Mouse (Mus musculus): ENCODE results near the gene Gm49373. TPM values are rescaled to one million over a fixed set of nuclear protein-coding genes. Genes with fewer than 3 reads are reported as not detected.
A peak's percentile ranks its signal among the peaks of the same experiment; 100 is the strongest.

Gene Gm49373
- polyA plus RNA-seq, 1 experiment from 2014 or later: 0.26 TPM

DNA sequence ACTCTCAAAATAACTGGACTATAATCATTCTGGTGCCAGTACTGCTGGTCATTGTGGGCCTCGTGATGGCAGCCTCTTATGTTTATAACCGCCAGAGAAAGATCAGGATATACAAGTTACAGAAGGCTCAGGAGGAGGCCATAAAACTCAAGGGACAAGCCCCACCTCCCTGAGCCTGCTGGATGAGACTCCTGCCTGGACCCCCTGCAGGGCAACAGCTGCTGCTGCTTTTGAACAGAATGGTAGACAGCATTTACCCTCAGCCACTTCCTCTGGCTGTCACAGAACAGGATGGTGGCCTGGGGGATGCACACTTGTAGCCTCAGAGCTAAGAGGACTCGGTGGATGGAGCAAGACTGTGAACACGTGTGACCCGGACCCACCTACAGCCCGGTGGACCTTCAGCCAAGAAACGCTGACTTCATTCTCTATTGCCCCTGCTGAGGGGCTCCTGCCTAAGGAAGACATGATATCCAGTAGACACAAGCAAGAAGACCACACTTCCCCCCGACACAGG, 45.1 kb downstream of the Gm49373 start:
- no peak overlapping the region for H3K4me3 ChIP-seq
- no peak overlapping the region for H3K4me2 ChIP-seq
- peaks cover 25% of the 10 kb centered on the region for H3K27me3 ChIP-seq
- WGBS: 63% methylated on average over 8 of the region's 8 CpGs
- ATAC-seq (replicated peaks; ENCODE audit: insufficient number of reproducible peaks, insufficient read depth, low FRiP score, low read depth): no peak
- H3K27ac ChIP-seq: no peak overlapping the region
- no peaks in the 10 kb centered on the region for H3K36me3 ChIP-seq
- H3K4me1 ChIP-seq (replicated peaks): peaks cover 40% of the 10 kb centered on the region
- H3K9ac ChIP-seq: no peak overlapping the region
- H3K9me3 ChIP-seq (replicated peaks): no peaks in the 10 kb centered on the region

DNA sequence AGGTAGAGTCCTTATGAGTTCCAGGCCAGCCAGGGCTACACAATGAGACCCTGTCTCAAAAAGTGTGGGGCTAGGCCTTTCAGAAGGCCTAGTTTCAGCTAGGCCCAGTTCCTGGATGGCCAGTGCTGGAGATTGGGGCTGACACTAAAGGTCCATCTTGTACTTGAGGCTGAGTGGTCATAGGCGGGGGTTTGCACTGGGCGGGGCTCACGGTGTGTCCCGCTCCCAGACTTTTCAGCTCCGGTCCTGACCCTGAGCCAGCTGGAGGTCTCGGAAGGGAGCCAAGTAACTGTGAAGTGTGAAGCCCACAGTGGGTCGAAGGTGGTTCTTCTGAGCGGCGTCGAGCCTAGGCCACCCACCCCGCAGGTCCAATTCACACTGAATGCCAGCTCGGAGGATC, 46.0 kb downstream of the Gm49373 start:
- Histone ChIP-seq H3K4me1 (replicated peaks) (peaks cover 30% of the 10 kb centered on the region), H3K27ac (no peak overlapping the region), H3K9ac (no peak overlapping the region), H3K36me3 (no peaks in the 10 kb centered on the region), H3K4me3 (no peak overlapping the region), H3K4me2 (no peak overlapping the region), H3K9me3 (replicated peaks) (no peaks in the 10 kb centered on the region), H3K27me3 (peaks cover 16% of the 10 kb centered on the region)
- WGBS: 76% methylated on average over 12 of the region's 12 CpGs
- ATAC-seq (replicated peaks; ENCODE audit: insufficient number of reproducible peaks, insufficient read depth, low FRiP score, low read depth): no peak

DNA sequence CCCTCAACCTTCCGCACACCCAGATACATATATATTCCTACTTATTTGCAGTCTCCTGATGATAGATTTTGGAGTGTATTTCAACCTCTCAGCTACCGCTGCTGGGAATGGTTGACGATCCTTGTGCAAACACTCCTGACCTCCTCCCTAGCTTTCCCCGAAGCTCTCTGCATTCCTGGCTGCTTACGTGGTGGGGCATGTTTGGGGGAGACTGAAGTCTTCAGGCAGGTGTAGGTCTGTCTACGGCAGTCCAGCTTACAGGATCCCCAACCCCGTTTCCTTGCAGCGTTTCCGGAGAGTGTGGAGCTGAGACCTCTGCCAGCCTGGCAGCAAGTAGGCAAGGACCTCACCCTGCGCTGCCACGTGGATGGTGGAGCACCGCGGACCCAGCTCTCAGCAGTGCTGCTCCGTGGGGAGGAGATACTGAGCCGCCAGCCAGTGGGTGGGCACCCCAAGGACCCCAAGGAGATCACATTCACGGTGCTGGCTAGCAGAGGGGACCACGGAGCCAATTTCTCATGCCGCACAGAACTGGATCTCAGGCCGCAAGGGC, 47.6 kb downstream of the Gm49373 start:
- ATAC-seq (replicated peaks; ENCODE audit: insufficient number of reproducible peaks, insufficient read depth, low FRiP score, low read depth): no peak

DNA sequence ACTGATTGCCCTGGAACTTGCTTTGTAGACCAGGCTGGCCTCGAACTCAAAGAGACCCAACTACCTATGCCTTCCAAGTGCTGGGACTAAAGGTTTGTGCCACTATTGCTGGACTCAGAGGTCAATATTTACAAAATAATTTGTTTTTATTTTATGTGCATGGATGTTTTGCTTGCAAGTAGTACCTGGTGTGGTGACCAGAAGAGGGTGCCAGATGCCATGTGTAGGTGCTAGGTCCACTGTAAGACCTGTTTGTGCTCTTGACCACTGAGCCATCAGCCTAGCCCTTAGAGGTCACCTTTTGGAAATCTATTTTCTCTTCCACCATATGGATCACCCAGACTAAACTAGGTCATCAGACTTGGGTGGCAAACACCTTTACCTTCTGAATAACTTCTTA, 50.2 kb downstream of the Gm49373 start:
- H3K4me1 ChIP-seq (replicated peaks): 0 out of 2 replicates have a peak, but pooled peaks cover 4% of the 10 kb centered on the region
- H3K9me3 ChIP-seq (replicated peaks): no peaks in the 10 kb centered on the region
- WGBS: 74% methylated on average over 1 of the region's 1 CpGs

More for the DNA sequence above, 47.6 kb downstream of the Gm49373 start:
- WGBS: 66% methylated on average over 19 of the region's 19 CpGs
- Histone ChIP-seq H3K4me1 (replicated peaks) (peaks cover 15% of the 10 kb centered on the region), H3K27ac (0 out of 2 replicates have a peak overlapping the region, but pooled peaks have one; percentile 33), H3K4me3 (no peak overlapping the region; the same call in 1 of the 2 replicates), H3K9me3 (replicated peaks) (no peaks in the 10 kb centered on the region), H3K9ac (no peak overlapping the region), H3K36me3 (no peaks in the 10 kb centered on the region), H3K4me2 (no peak overlapping the region), H3K27me3 (peaks cover 11% of the 10 kb centered on the region)

DNA sequence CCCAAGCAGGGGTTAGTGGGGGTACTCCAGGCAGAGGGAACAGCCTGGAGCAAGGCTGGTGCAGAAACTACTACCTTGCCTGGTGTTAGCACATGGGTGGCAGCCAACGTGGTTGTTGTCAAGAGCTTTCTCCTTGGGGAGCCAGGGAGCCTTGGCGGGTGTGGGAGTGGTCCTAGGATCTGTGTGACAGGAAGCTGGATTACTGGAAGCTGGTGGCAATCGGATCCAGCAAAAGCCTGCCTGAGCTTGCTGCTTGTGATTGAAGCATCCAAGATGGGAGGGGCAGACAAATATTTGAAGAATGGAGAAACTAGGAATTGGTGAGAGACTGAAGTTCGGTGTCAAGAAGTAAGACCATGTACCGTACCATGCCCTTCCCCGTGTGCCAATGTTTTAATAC, 50.6 kb downstream of the Gm49373 start:
- H3K4me3 ChIP-seq: no peak overlapping the region
- no peak overlapping the region for H3K4me2 ChIP-seq
- H3K9me3 ChIP-seq (replicated peaks): no peaks in the 10 kb centered on the region
- H3K4me1 ChIP-seq (replicated peaks): 0 out of 2 replicates have a peak, but pooled peaks cover 6% of the 10 kb centered on the region
- H3K27me3 ChIP-seq: peaks cover 25% of the 10 kb centered on the region
- peak overlapping the region; percentile 5; the same call in 1 of the 2 replicates for H3K27ac ChIP-seq
- no peak overlapping the region for H3K9ac ChIP-seq
- ATAC-seq (replicated peaks; ENCODE audit: insufficient number of reproducible peaks, insufficient read depth, low FRiP score, low read depth): no peak
- no peaks in the 10 kb centered on the region for H3K36me3 ChIP-seq
- WGBS: 51% methylated on average over 6 of the region's 6 CpGs

More for the DNA sequence above, 50.2 kb downstream of the Gm49373 start:
- Histone ChIP-seq H3K4me3 (no peak overlapping the region), H3K27me3 (peaks cover 21% of the 10 kb centered on the region), H3K9ac (no peak overlapping the region), H3K27ac (no peak overlapping the region), H3K36me3 (no peaks in the 10 kb centered on the region), H3K4me2 (no peak overlapping the region)
- no peak for ATAC-seq (replicated peaks; ENCODE audit: insufficient number of reproducible peaks, insufficient read depth, low FRiP score, low read depth)

DNA sequence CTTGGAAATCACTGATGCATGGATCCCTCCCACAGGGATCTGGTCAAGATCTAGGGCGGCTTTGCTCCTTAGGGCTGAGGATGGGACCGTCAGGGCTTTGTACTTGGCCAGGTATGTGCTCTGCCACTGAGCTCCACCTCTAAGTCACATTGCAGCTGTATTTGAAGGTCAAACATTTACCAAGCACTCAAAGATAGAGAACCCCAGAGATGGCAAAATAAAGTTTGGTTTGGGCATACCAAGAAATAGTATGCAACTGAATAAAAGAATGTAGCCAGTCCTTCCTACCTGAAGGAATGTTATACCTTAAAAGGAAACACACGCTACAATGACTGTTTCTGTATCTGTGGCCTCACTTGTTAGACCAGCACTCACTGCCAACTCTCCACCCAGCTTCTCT, 51.5 kb downstream of the Gm49373 start:
- H3K4me2 ChIP-seq: no peak overlapping the region
- 0 out of 2 replicates have a peak, but pooled peaks cover 14% of the 10 kb centered on the region for H3K4me1 ChIP-seq (replicated peaks)
- no peaks in the 10 kb centered on the region for H3K36me3 ChIP-seq
- 72% methylated on average over 3 of the region's 3 CpGs for WGBS
- no peak overlapping the region for H3K9ac ChIP-seq
- no peak overlapping the region for H3K4me3 ChIP-seq
- H3K27me3 ChIP-seq: peaks cover 32% of the 10 kb centered on the region
- H3K9me3 ChIP-seq (replicated peaks): no peaks in the 10 kb centered on the region
- no peak overlapping the region for H3K27ac ChIP-seq
- no peak for ATAC-seq (replicated peaks; ENCODE audit: insufficient number of reproducible peaks, insufficient read depth, low FRiP score, low read depth)

DNA sequence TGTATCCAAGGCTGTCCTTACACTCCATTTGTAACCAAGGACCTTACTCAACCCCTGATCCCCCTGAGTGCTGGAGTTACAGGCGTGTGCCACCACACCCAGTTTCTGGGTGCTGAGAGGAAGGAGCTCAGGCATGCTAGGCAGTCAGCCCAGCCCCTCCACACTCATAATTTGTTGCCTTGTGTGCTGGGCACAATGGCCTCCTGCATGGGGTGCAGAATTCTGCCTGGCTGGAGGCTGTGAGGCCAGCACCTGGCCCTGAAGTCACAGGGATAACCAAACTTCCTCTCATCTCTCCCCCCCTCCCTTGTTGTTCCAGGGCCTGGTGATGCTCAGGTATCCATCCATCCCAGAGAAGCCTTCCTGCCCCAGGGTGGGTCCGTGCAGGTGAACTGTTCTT, 54.3 kb downstream of the Gm49373 start:
- no peak for ATAC-seq (replicated peaks; ENCODE audit: insufficient number of reproducible peaks, insufficient read depth, low FRiP score, low read depth)
- 72% methylated on average over 2 of the region's 2 CpGs for WGBS
- Histone ChIP-seq H3K4me3 (no peak overlapping the region), H3K9me3 (replicated peaks) (no peaks in the 10 kb centered on the region), H3K27me3 (peaks cover 39% of the 10 kb centered on the region), H3K4me1 (replicated peaks) (peaks cover 29% of the 10 kb centered on the region), H3K36me3 (no peaks in the 10 kb centered on the region), H3K9ac (no peak overlapping the region), H3K27ac (no peak overlapping the region), H3K4me2 (0 out of 2 replicates have a peak overlapping the region, but pooled peaks have one; percentile 2)

DNA sequence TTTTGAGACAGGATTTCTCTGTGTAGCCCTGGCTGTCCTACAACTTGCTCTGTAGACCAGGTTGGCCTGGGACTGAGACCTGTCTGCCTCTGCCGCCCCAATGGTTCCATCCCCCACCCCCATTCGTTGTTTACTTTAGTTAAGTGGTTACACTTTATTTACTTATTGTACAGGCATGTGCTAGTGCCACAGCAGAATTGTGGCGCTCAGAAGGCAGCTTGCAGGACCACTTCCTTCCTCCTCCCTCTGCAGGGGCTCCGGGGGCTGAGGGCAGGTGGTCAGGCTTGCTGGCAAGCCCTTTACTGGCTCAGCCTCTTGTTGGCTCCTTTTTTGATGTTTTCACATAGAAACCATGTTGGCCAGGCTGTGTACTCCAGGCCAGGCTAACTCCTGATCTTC, 55.7 kb downstream of the Gm49373 start:
- no peak overlapping the region for H3K27ac ChIP-seq

DNA sequence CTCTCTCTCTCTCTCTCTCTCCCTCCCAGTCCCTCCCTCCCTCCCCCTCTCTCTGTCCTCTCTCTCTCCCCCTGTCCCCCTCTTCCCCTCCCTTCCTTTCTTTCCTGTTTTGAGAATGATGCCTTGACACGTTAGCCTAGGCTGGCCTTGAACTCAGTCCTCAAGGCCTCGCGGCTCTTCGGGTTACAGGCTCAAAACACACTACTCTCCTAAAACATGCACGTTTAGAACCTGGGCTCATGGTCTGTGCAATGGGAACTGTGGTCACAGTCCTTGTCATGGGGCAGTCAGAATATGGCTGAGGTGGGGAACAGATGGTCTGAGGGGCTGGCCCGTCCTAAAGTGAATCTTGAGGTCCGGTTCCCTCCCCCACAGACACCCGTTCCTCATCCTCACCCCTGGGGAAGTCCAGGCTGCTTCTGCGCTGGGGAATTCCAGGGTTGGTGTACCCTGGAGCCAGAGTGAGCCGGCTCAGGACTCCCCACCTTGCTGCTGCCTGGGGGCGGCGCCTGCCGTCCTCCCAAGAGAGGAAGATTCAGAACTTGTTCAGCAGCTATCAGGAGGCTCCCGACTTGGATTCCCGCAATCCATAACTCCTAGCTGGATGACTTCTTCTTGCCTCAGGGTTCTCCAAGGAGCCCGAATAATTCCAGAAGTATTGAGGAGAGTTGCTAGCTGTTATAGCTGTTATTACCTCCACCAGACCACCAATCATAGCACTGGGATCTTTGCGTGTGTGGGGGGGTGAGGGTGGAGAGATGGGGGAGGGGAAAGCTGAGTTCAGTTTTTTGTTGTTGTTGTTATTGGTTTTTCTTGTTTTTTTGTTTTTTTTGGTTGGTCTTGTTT, 56.3 kb downstream of the Gm49373 start:
- H3K9me3 ChIP-seq (replicated peaks): no peaks in the 10 kb centered on the region
- H3K4me1 ChIP-seq (replicated peaks): peaks cover 31% of the 10 kb centered on the region
- no peaks in the 10 kb centered on the region for H3K36me3 ChIP-seq
- peak overlapping the region; percentile 53 for H3K4me3 ChIP-seq
- peaks cover 39% of the 10 kb centered on the region for H3K27me3 ChIP-seq
- peak overlapping the region; percentile 81 for H3K4me2 ChIP-seq
- H3K27ac ChIP-seq: no peak overlapping the region
- WGBS: 3% methylated on average over 17 of the region's 17 CpGs
- H3K9ac ChIP-seq: peak overlapping the region; percentile 47; the same call in 1 of the 2 replicates
- no peak for ATAC-seq (replicated peaks; ENCODE audit: insufficient number of reproducible peaks, insufficient read depth, low FRiP score, low read depth)

More for the DNA sequence above, 55.7 kb downstream of the Gm49373 start:
- peaks cover 39% of the 10 kb centered on the region for H3K27me3 ChIP-seq
- H3K36me3 ChIP-seq: no peaks in the 10 kb centered on the region
- H3K9me3 ChIP-seq (replicated peaks): no peaks in the 10 kb centered on the region
- H3K9ac ChIP-seq: no peak overlapping the region
- no peak for ATAC-seq (replicated peaks; ENCODE audit: insufficient number of reproducible peaks, insufficient read depth, low FRiP score, low read depth)
- peak overlapping the region; percentile 81 for H3K4me2 ChIP-seq
- peaks cover 31% of the 10 kb centered on the region for H3K4me1 ChIP-seq (replicated peaks)
- peak overlapping the region; percentile 53 for H3K4me3 ChIP-seq
- WGBS: 24% methylated on average over 4 of the region's 4 CpGs

DNA sequence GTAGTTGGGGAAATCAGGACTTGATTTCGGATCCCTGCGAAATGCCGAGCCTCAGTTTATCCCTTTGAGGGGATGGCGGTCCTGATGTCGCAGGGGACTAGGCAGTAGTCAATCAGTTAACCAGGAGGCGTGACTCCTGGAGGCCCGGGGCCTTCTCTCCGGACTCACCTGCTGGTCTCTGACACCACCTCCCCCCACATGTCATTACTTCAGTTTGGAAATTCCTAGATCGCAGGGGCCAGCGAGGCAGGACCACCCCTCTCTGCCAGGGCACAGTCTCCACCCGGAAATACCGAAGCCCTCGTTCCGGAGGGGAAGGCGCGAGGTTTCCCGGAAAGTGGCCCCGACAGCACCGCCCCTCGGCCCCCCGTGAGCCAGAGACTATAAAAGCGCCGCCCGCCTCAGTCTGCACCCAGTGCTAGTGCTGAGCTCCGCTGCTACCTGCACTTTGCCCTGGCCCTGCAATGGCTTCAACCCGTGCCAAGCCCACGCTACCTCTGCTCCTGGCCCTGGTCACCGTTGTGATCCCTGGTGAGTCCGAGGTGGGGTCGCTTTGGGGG, 57.2 kb downstream of the Gm49373 start, which contains the start of gene Icam1:
Gene Icam1, plus strand, starts transcription at position 415 of the 560 bp plus-strand sequence.
- H3K4me3 ChIP-seq: peak within 1 kb of the TSS; percentile 53
- peaks cover 39% of the 10 kb centered on the region for H3K27me3 ChIP-seq
- no peaks in the 10 kb centered on the region for H3K36me3 ChIP-seq
- H3K4me1 ChIP-seq (replicated peaks): peaks cover 31% of the 10 kb centered on the region
- peak within 1 kb of the TSS; percentile 81 for H3K4me2 ChIP-seq
- H3K9ac ChIP-seq: peak within 1 kb of the TSS; percentile 47
- peak within 1 kb of the TSS; percentile 59 for H3K27ac ChIP-seq
- H3K9me3 ChIP-seq (replicated peaks): no peaks in the 10 kb centered on the region
- 2% methylated on average over 30 of the region's 30 CpGs for WGBS
- ATAC-seq (replicated peaks; ENCODE audit: insufficient number of reproducible peaks, insufficient read depth, low FRiP score, low read depth): peak; percentile 41
